Mouse (Mus musculus) G1E (cell line): ENCODE measurements around the gene Dgkd.

Experiments used
- CTCF ChIP-seq: IDR thresholded peaks from 2 replicates; pipeline ENCODE4 v1.5.1; 2012; ENCODE audit warnings: low read depth, low read length, inconsistent platforms, mixed read lengths
- GATA1 ChIP-seq: IDR thresholded peaks from 2 replicates; pipeline ENCODE4 v1.6.1; 2012; ENCODE audit warnings: borderline replicate concordance, low read length, inconsistent platforms, mixed read lengths
- GATA2 ChIP-seq: IDR thresholded peaks from 2 replicates; pipeline ENCODE4 v1.6.1; 2012; ENCODE audit warnings: low read depth, low read length, inconsistent platforms, borderline replicate concordance

DNA sequence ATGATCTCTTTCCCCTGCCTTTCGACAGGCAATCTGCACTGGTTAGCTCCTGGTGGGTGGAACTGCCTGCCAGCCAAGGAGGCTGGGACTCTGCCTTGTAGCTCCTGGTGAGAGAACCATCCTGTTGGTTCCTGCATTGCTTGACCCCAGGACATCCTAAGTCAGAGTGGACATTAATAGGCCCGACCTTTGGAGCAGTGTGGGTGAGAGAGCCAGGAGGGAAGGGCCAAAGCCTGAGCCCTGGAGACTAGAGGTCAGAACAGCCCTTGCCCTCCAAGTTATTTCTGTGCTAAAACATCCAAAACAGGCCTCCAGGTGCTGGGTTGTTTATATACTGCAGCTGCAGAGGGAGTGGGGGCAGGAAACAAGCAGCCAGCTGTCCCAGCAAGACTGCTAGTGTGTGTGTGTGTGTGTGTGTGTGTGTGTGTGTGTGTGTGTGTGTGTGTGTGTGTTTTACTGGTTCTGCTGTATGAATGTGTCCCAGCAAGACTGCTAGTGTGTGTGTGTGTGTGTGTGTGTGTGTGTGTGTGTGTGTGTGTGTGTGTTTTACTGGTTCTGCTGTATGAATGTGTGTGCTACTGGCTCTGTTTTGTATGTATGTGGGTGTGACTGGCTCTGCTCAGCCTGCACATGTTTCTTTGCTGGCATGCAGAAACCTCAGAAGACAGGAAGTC, 6.1 kb upstream of the Dgkd start:
- TF ChIP-seq CTCF (no peak), GATA1 (no peak), GATA2 (no peak)
